Mouse (Mus musculus) T-helper 2 cell (primary cell): ENCODE results near the gene A530084C06Rik.

ENCODE experiments used
- in situ Hi-C: fragments of 300-600 bp; cut with MboI, MseI; formaldehyde crosslinking; loops from one replicate; pipeline ENCODE4 v1.15.1; 2025; ENCODE audit warnings: high pct_unique_total_duplicates

Gene A530084C06Rik

DNA sequence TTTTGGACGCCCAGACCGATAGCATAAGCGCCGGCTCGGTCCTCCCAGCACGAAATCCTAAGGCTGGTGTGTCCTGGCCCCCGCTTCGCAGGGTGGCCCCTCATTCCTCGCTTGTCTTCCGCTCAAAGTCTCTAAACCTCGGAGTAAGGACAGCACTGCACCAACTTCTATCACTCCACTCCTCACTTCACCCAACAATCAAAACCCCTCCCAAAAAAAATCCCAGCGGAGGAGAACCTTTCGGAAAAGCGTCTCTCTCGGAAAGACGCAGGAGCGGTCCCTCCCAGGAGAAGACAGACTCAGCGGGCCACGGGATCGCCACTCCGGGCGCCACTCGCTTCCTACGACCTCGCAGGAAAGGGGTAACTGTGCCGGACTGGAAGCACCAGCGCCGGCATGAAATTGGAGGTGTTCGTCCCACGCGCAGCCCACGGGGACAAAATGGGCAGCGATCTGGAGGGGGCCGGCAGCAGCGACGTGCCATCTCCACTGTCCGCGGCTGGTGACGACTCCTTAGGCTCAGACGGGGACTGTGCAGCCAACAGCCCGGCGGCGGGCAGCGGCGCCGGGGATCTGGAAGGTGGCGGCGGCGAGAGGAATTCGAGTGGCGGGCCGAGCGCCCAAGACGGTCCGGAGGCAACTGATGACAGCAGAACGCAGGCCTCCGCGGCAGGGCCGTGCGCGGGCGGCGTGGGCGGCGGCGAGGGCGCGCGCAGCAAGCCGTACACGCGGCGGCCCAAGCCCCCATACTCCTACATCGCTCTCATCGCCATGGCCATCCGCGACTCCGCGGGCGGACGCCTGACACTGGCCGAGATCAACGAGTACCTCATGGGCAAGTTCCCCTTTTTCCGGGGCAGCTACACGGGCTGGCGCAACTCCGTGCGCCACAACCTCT lies at the start of gene A530084C06Rik:
Gene A530084C06Rik, minus strand, starts transcription at position 813 of the 898 bp plus-strand sequence.
- in situ Hi-C loops = loop anchor here (5.0 kb wide), 1 partner anchor 476 kb away; no protein-coding TSS in a partner anchor

DNA sequence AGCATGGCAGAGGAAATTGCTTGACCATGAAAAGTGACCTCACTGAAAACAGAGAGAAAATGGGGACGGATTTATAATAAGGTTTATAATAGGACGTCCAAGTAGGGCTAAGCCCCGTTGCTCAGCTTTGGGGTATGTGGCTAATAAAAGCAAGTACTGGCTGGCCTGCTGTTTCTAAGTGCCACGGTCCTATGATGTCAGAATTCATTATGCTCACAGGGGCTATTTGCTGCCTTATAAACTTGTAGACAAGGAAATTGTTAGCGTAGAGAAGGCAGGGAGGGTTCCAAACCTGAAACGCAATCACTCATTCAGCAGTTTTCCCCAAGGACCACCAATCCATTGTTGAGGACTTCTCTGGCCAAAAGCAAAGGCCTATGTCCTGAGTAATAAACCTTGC lies 44.8 kb upstream of the A530084C06Rik start:
- in situ Hi-C loops = no loop called here

DNA sequence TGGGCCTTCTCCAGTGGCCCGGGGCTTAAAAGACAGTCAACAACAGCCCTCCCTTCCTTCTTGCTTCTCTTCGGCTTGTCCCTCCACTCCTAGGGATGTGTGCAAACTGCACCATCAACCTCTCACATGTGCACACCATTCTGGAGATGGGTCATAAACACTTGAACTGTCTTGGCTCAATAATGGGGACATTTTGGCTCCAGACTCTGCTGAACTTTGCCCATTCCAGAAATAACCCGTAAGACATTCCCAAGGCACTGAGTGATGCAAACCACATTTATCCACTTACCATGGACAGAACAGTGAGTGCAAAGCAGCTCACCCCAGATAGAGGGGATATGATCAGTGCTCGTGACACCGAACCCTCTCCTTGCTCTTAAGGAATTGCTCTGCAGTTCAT lies 40.4 kb upstream of the A530084C06Rik start:
- in situ Hi-C loops = no loop called here

DNA sequence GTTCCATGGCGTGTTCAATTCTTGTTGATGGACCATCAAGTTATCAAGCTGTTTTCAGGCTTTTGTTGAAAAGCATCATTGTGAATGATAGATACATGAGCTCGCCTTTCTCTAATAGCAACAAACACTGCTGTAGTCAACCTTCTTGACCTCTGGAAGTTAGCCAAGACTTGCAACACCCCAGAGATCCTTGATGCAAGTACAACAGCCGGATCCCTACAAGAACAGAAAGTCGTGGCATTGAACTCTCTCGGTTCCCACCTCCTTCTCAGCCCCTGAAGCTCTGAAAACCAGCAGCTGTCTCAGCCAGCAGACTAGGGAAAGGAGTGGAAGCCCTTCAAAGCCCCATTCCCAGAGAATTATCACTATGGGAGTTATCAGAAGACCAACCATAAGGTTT lies 28.2 kb upstream of the A530084C06Rik start:
- in situ Hi-C loops = no loop called here

DNA sequence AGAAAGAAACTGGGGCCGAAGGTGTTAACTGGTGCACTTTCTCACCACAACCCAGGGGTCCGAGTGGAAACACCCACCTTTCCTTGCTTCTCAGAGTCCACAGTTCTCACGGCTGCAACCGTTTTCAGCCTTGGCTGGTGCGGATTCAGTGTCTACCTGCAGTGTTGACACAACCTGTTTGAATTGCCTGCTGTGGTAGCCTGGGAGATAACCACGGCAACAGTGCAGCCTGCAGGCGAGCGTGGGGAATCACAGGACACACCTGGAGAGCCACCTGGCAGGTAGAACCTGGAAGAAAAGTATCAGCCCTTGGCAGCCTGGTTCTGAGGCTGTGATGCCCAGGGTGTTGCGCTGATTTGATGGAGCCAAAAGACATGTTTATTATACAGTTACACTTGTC lies 20.7 kb upstream of the A530084C06Rik start:
- in situ Hi-C loops = no loop called here

DNA sequence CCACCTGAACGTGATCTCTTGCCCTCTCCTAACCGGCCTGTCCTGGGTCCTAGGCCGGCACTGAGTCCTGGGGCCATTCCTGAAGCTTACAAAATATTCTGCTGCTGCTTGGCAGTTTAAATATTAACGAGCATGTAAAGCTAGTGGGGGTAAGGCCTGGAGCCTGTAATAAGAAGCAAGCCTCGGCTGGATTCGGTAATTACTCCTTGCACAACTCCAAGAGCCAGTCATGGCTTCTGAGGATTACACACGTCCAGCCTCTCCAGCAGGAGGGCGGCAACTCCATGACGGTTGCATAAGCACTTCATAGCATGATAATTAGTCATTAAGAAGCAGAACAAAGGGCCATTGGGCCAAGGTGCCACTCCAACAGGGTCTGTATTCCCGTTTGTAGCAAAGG lies 19.3 kb upstream of the A530084C06Rik start:
- in situ Hi-C loops = no loop called here

DNA sequence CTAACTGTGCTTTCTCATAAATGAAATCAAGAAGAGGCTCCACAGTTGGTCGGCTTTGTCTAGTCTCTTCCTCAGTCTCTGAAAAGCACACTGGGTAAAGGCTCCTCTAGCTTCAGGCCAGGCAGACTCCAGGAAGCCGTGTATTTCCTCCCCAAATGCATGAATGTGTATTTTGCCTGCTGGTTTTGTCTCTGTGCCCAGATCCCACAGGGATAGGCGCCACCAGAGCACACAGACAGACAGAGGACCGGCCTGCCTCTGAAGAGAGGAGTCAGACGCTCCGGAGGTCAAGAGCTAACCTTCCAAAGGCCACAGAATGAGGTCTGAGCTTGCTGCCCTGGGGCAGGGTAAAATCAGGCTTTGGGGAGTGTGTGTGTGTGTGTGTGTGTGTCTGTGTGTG lies 18.4 kb upstream of the A530084C06Rik start:
- in situ Hi-C loops = no loop called here

DNA sequence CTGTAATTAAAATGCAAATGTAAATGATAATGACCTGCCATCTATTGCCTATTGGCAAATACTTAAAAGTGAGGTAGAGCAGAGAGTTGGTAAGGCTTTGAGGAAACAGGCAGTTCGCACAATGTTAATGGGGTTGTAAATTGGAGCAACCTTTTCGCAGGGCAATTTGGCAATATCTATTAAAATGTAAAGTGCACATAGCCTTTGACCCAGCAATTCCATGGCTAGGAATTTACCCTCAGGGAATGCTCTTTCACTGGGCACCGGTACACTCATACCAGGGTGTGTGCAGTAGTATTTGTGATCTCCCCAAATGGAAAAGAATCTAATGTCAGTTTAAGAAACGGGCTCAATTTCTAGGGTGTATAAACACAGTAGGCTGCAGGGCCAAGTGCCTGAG lies 17.6 kb upstream of the A530084C06Rik start:
- in situ Hi-C loops = no loop called here

DNA sequence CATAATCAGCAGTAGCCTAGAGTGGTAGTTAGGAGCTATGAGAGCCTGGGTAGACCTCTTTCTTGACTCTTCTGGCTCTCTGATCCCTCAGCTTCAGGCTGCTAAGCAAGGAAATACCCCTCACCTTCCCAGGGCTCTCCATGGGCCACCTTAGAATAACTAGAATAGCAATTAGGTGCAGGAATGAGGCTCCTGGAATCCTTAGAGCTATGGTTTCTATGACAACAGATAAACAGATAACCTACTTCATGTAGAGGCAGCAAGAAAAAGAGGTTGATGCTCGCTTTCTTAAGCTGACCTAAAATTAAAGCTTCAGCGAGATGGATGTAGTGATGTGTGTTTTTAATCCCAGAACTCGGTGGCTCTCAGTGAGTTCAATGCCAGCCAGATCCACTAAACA lies 15.5 kb upstream of the A530084C06Rik start:
- in situ Hi-C loops = loop anchor here (5.0 kb wide), 1 partner anchor 43 kb away; no protein-coding TSS in a partner anchor

DNA sequence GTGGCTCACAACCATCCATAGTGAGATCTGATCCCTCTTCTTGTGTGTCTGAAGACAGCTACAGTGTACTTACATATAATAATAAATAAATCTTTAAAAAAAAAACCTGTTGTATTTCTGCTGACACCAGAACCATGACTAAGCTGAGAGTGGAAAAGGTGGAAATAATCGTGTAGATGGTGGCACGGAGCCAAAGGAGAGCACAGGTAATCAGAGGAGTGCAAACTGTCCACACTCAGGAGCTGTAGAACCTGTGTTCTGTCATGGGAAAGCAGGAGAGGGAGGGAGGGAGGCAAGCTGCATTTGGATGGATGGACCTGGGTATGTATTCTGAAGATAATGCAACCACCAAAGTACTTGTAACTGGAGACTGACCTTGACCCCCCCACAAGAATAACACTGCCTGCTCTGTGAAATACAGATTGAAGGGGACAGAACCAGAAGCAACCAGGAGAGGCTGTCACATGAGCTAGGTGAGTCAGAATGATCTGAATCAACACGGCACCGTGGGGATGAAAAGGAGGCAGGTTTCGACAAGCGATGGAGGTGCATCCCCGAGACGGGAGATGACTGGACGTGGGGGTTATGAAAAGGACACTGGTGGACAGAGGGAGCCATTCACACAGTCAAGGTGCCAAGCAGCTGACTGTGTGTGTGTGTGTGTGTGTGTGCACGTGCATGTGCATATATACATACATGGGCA lies 13.8 kb upstream of the A530084C06Rik start:
- in situ Hi-C loops = loop anchor here (5.0 kb wide), 1 partner anchor 44 kb away; no protein-coding TSS in a partner anchor

DNA sequence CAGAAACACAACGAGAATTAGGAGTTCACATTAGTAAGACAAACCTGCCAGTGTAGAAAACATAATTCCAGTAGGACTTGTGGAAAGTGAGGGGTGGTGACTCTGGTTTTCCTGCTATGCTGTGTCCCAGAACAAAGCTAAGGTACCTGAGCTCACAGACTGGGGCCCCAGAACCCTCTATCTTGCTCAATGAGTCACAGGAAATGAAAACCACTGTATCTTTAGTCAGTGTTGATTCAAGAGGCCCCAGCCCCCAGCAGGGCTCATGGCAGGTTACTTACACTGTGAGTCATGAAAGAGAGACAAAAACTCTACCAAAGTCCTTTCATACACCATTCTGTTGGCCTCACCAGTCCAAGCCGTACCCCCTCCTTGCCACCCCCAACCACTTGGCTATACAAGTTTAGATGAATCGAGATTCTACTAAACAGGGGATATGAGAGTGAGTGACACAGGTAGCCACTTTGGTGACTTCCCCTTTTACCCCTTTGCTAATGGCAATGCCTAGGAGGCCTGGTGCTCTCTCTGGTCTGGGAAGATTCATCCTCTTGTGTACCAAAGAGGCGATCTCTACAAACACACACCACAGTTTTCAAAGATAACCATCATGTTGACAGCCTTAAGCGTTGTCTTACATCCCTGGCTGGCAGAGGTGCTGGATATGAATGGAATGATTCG lies 8.6 kb upstream of the A530084C06Rik start:
- in situ Hi-C loops = no loop called here

DNA sequence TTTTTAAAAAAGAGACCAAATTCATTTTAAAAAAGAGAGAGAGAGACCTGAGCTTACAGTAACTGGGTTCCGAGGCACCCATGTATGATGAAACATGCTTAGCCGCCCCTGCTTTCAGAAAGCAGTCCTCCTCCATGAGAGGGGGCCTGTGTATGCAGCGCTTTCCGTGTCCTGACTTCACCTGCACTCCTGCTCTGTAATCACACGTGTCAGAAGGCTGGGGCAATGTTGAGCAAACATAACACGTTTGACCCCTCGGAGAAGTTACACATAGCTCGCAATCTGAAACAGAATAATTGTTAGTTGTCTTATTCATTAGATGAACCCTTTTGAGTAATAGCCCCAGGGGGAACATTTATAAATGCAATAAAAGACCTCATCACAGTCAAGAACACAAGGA lies 8.0 kb upstream of the A530084C06Rik start:
- in situ Hi-C loops = no loop called here

DNA sequence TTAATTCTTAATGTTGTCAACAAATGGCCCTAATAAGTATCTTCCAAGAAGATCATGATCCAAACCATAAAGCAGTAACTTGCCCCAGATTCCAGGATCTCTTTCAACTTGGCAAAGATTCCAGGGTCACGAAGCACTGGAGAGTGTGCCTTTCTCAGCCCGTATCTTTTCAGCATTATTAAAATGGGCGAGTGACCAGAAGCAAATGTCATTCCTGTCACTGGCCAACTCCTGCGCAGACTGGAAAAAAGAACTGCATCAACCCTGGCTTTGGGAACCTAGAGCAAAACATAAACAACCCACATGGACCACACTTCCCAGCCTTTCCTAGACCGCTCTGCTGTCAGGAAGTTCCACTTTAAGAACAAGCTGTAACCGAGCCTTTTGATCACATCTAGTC lies 5.3 kb upstream of the A530084C06Rik start:
- in situ Hi-C loops = no loop called here

DNA sequence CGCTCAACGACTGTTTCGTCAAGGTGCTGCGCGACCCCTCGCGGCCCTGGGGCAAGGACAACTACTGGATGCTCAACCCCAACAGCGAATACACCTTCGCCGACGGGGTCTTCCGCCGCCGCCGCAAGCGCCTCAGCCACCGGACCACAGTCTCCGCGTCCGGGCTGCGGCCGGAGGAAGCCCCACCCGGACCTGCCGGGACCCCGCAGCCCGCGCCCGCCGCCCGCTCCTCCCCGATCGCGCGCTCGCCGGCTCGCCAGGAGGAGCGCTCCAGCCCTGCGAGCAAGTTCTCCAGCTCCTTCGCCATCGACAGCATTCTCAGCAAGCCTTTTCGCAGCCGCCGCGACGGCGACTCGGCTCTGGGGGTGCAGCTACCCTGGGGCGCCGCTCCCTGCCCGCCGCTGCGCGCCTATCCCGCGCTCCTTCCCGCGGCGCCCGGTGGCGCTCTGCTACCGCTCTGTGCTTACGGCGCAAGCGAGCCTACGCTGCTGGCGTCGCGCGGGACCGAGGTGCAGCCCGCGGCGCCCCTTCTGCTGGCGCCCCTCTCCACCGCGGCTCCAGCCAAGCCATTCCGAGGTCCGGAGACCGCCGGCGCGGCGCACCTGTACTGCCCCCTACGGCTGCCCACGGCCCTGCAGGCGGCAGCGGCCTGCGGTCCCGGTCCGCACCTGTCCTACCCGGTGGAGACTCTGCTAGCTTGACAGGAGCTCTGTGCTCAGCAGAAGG lies 449 bp upstream of the A530084C06Rik start:
- in situ Hi-C loops = loop anchor here (5.0 kb wide), 1 partner anchor 477 kb away; no protein-coding TSS in a partner anchor

DNA sequence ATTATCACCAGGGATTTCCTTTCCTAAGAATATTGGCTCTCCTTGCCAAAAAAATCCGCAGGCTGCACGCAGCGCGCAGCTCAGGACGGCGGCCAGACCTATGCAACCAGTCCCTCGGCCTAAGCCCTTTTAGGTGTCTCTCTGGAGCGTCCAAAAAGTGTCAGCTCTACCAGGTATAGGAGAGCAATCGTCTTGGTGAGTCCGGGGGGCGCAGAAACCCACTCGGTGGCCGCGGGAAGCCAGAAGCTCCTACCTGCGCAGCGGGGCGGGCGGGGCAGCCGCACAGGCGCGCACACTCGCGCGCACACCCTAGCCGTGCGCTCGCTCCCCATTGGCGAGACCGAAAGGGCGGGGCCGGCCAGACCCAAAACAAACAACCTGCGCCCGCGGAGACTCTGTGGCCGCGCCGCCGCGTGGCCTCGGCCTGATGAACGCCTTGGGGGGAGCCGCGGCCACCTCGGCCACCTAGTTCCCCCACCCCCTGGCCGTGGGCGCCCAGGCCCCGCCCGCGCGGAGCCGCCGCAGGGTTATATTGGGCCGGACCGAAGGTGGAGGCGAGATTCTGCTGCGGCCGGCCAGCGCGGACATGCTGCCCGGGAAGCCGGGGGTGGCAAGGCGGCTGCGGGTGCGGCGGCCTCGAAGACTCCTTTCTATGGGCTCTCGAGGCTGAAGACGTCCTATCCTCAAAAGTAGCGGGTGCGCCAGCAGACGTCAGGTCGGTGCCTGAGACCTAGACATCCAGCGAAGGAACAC lies 1.2 kb downstream of the A530084C06Rik start:
- in situ Hi-C loops = loop anchor here (5.0 kb wide), 1 partner anchor 476 kb away; no protein-coding TSS in a partner anchor

DNA sequence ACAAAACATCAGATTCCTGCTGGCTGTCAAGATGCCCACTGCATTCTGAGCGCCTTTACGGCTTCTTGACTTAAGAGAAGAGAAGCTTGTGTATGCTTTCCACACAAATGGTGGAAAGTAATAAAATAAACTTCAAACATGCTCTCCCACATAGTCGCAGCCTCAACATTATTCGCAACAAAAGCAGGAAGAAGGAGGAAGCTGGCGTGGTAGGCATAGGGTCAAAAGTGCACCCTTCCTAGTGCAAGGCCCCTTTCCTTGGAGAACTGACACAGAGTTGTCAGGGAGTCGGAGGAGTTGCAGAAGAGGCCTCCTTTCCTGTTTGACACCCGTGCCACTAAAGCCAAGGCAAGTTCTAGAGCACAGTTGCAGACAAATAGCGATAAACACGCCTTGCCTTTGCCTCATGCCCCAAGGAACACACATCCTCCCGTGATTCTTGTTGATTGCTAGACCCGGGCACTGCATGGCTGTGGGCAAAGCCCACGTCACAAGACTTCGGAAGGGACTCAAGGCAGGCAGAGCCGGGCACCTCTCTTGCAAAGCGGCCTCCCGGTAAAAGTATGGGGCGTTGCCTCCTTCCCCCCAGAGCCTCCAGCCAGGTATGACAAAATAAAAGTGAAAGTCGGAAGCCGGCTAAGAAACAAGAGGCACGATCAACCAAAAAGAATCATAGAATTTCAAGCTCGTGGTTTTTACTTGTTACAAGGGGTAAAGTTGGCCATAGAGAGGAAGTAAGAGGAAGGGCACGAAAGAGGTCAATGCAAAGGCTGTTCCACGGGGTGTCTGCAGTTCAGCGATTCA lies 2.0 kb downstream of the A530084C06Rik start:
- in situ Hi-C loops = loop anchor here (5.0 kb wide), 1 partner anchor 475 kb away; no protein-coding TSS in a partner anchor

DNA sequence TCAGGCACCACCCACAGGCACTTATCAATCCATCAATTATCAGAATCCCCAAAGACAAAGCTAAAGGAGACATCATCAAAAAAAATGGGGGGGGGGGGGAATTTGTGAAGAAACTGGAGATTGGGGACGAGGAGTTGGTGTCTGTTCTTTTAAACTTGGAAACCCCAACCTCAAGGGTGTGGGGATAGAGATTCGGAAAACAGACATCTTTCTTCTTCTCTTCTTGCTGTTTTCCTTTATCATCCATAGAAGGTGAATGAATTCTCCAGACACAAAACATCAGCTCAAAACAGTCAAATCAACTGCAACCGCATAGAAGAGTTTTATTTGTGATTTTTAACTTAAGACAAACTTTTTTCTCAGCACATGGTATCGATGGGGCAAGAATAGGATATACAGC lies 3.3 kb downstream of the A530084C06Rik start, which contains the start of gene Foxq1:
Gene Foxq1, plus strand, starts transcription at position 301 of the 400 bp plus-strand sequence.
- in situ Hi-C loops = loop anchor here (5.0 kb wide), 1 partner anchor 474 kb away; no protein-coding TSS in a partner anchor

DNA sequence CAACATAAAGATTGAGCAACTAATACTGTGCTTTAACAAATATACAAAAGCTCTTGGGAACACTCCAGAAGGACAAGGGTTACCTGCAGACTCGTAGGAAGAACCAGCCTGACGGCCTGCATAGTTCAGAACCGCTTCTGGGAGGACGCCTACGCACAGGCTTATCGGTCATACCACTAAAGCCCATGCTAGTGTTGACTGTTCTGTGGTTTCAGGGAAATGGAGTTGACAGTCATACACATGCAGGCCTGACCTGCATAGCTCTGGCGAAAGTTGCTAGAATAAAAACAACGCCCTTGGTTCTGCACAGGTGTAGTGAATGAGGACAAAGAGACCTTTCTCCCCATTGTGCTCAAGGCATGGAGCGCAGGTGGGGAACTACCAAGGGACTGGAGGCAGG lies 11.5 kb downstream of the A530084C06Rik start:
- in situ Hi-C loops = no loop called here

DNA sequence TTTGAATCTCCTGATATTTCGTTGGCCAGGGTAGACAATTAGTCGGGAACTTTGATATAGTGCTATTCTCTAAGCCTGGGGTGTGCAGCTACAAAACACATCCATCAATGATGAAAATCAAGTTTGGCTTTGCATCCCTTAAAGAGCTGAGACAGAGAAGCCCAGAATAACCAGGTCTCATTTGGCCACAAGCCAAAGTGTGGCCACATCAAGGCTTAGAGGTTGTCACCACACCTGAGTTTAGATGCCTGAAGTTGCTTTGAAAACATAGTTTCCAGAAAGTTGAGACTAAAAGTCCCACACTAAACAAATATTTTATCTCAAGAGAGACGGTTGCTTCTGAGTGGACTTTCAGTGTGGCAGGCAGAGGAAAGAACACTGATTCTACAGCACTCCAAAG lies 11.9 kb downstream of the A530084C06Rik start:
- in situ Hi-C loops = no loop called here
